Mouse (Mus musculus): ENCODE measurements around the gene Bag5. TPM values are rescaled to one million over a fixed set of nuclear protein-coding genes. Genes with fewer than 3 reads are reported as not detected.
A peak's percentile ranks its signal among the peaks of the same experiment; 100 is the strongest.

The Bag5 gene
- polyA plus RNA-seq, 1 experiment = 35.9 TPM

DNA sequence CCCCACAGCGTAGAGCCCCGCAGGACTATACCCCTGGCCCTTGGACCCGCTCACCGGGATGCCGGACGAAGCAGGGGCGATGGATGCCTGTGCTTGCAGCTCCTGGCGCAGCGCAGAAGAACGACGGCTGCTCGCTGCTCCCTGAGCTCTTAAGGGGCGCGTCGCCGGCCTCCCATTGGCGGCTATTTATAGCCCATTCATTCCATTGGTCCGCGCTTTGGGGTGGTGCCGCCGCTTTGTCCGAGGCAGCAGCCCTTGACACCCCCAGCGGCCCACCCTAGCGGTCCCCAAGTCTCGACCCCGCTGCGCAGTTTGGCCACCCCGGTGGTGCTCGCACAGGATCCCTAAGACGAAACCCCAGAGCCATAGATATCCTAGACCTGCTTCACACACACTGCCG, 40.9 kb downstream of the Bag5 start, which contains the start of gene Ckb:
Gene Ckb, minus strand, starts transcription at position 163 of the 400 bp plus-strand sequence.
- peak within 1 kb of the TSS; percentile 56 for H3K4me3 ChIP-seq (ENCODE audit: insufficient read depth, low read length)
- TF ChIP-seq POLR2A (IDR thresholded peaks at IDR 0.05; ENCODE audit: low read depth, low read length) = peak; percentile 95
- TF ChIP-seq CTCF (IDR thresholded peaks at IDR 0.05; ENCODE audit: borderline replicate concordance, insufficient read depth, low read length) = no peak
- H3K4me1 ChIP-seq (ENCODE audit: control insufficient read depth, insufficient read depth, low read length) = peaks cover 3% of the 10 kb centered on the region
- no peak within 1 kb of the TSS for H3K27ac ChIP-seq (ENCODE audit: insufficient read depth, low read length)

DNA sequence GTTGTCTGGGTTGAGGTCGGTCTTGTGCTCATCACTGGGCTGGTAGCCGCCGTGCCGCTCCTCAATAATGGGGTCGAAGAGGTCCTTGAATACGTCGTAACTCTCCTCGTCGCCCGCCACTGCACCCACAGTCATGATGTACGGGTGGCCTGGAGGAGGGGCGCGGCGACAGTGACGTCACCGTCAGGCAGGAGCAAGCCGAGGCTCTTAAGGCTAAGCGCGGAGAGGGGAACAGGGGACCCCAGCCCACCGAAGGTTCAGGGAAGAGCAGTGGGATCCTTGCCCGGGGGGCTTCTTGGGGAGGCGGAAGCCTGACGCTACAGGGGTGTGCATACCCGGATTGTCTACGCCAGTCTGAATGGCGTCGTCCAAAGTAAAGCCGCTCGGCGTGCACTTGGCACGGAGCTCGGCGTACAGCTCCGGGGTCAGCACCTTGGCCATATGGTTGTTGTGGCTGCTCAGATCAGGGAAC, 41.6 kb downstream of the Bag5 start:
- no peak overlapping the region for H3K27ac ChIP-seq (ENCODE audit: insufficient read depth, low read length)

DNA sequence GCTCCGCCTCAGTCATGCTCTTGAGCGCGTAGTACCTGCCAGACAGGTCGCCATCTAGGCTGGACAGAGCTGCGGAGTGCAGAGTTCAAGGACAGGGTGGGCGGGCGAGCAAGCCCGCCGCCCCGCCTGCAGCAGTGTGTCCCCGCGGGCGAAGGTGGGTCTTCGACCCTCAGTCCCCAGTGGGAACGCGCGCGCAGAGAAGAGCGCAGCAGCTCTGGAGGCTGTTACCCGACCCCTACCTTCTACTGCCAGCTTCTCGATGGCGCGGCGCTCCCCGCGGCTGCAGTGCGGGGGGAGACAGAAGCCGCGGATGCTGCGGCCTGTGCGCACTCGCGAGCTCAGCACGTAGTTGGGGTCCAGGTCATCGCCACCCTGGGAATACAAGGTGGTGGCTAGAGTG, 42.1 kb downstream of the Bag5 start:
- Histone ChIP-seq H3K4me3 (ENCODE audit: insufficient read depth, low read length) (peak overlapping the region; percentile 56), H3K4me1 (ENCODE audit: control insufficient read depth, insufficient read depth, low read length) (peaks cover 3% of the 10 kb centered on the region)

More for the DNA sequence above, 41.6 kb downstream of the Bag5 start:
- H3K4me1 ChIP-seq (ENCODE audit: control insufficient read depth, insufficient read depth, low read length) = peaks cover 3% of the 10 kb centered on the region
- H3K4me3 ChIP-seq (ENCODE audit: insufficient read depth, low read length) = peak overlapping the region; percentile 56
- TF ChIP-seq CTCF (IDR thresholded peaks at IDR 0.05; ENCODE audit: borderline replicate concordance, insufficient read depth, low read length) (no peak), POLR2A (IDR thresholded peaks at IDR 0.05; ENCODE audit: low read depth, low read length) (no peak)

DNA sequence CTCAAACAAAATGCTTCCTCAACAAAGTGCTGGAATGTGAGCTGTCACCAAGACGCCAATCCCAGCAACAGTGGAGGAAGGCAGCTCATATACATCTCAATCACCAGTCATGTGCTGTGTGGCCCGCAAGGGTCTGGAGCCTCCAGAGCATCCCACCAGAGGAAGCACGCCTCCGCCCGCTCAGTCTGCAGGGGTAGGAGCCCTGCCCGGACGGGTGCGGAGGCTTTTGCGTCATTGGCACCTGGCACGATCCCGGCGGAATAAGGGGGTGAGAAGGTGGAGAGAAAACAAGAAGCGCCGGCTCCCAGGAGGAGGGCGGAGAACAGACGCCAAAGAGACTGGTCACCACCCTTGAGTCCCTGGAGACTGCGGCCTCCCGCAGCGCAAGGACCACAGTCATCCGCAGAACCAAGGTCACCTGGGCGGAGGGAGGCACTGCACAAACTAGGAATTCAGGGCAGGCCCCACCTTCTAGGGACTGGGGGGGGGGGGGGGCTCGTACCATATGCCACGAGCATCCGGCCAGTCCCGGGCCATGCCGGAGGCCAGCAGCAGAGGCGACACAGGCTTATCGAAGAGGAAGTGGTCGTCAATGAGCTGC, 42.6 kb downstream of the Bag5 start:
- peak overlapping the region; percentile 56; the same call in 1 of the 2 replicates for H3K4me3 ChIP-seq (ENCODE audit: insufficient read depth, low read length)
- H3K27ac ChIP-seq (ENCODE audit: insufficient read depth, low read length) = no peak overlapping the region
- peaks cover 6% of the 10 kb centered on the region for H3K4me1 ChIP-seq (ENCODE audit: control insufficient read depth, insufficient read depth, low read length)
- TF ChIP-seq POLR2A (IDR thresholded peaks at IDR 0.05; ENCODE audit: low read depth, low read length) = no peak
- no peak for TF ChIP-seq CTCF (IDR thresholded peaks at IDR 0.05; ENCODE audit: borderline replicate concordance, insufficient read depth, low read length)

More for the DNA sequence above, 42.1 kb downstream of the Bag5 start:
- no peak for TF ChIP-seq POLR2A (IDR thresholded peaks at IDR 0.05; ENCODE audit: low read depth, low read length)
- no peak for TF ChIP-seq CTCF (IDR thresholded peaks at IDR 0.05; ENCODE audit: borderline replicate concordance, insufficient read depth, low read length)
- no peak overlapping the region for H3K27ac ChIP-seq (ENCODE audit: insufficient read depth, low read length)

DNA sequence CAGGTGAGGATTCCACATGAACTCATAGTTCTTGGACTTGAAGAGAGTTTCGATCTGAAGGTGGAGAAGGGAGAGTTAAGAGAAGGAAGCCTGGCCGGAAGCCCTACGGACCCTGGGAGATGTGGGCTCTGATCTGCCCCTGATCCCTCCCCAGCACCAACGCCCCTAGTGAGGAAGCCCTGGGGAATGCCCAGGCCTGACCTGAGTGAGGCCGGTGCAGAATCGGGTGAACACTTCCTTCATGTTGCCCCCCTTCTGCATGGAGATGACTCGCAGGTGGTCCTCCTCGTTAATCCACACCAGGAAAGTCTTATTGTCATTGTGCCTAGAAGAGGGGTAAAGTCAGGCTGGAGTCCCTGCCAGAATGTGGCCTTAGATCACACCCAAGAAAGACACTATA, 43.1 kb downstream of the Bag5 start:
- TF ChIP-seq CTCF (IDR thresholded peaks at IDR 0.05; ENCODE audit: borderline replicate concordance, insufficient read depth, low read length) (no peak), POLR2A (IDR thresholded peaks at IDR 0.05; ENCODE audit: low read depth, low read length) (no peak)
- no peak overlapping the region for H3K4me3 ChIP-seq (ENCODE audit: insufficient read depth, low read length)
- peaks cover 11% of the 10 kb centered on the region for H3K4me1 ChIP-seq (ENCODE audit: control insufficient read depth, insufficient read depth, low read length)

DNA sequence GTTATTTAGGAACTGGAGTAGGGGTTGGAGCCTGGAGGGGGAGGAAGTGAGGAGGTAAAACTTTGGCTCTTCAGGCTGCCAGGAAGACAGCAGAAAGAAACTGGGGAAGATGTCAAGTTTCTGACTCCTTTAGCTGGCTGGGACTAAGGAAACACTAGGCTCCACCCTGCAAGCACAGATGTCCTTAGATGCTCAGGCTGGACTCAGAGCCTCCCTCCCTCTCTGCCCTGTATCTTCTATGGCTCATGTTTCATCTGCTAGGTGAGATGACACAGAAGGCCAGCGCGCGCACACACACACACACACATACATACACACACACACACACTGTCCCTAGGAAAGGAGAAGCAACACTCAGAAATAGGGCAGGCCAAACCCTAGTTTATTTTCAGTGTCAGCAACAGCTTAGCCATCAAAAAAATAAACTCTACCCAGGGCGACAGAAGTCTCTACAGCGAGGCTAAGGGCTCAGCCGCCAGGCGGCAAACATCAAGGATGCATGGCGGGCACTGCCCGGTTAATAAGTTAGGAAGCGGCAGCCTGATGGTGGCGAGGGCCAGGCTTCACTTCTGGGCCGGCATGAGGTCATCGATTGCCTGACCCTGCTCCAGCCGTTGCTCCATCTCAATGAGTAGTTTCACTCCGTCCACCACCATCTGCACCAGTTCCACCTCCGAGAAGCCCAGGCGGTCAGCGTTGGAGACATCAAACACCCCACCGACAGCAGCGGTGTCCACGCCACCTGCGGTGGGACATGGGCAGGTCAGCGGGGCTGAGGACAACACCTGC, 43.9 kb downstream of the Bag5 start:
- Histone ChIP-seq H3K4me3 (ENCODE audit: insufficient read depth, low read length) (no peak overlapping the region), H3K4me1 (ENCODE audit: control insufficient read depth, insufficient read depth, low read length) (peaks cover 15% of the 10 kb centered on the region), H3K27ac (ENCODE audit: insufficient read depth, low read length) (peak overlapping the region; percentile 54)
- no peak; the same call in none of the 2 replicates for TF ChIP-seq POLR2A (IDR thresholded peaks at IDR 0.05; ENCODE audit: low read depth, low read length)
- no peak for TF ChIP-seq CTCF (IDR thresholded peaks at IDR 0.05; ENCODE audit: borderline replicate concordance, insufficient read depth, low read length)

More for the DNA sequence above, 43.1 kb downstream of the Bag5 start:
- no peak overlapping the region for H3K27ac ChIP-seq (ENCODE audit: insufficient read depth, low read length)

DNA sequence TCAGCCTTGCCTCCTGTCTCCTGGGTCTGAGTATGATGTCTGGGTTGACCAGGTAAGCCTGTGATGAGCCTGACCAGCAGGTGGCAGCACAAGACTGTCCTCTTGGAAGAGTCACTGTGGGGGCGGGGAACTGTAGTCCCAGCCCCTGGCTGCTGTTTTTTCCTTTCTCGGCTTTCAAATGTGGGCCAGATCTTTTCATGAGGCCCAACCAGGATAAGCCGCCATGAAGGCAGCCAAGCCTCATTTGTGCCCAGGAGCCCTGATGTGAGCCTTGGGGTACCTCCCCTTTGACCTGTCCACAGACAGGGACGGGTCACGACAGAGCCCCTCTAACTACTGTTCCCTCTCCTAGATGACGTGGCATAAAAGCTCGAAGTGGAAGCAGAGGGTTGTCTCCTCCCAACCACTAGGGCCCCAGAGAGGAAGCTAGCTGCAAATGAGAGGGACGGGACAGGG, 44.6 kb downstream of the Bag5 start:
- peak; percentile 96 for TF ChIP-seq CTCF (IDR thresholded peaks at IDR 0.05; ENCODE audit: borderline replicate concordance, insufficient read depth, low read length)
- TF ChIP-seq POLR2A (IDR thresholded peaks at IDR 0.05; ENCODE audit: low read depth, low read length) = peak; percentile 45
- peaks cover 19% of the 10 kb centered on the region for H3K4me1 ChIP-seq (ENCODE audit: control insufficient read depth, insufficient read depth, low read length)
- peak overlapping the region; percentile 63 for H3K27ac ChIP-seq (ENCODE audit: insufficient read depth, low read length)
- no peak overlapping the region for H3K4me3 ChIP-seq (ENCODE audit: insufficient read depth, low read length)

DNA sequence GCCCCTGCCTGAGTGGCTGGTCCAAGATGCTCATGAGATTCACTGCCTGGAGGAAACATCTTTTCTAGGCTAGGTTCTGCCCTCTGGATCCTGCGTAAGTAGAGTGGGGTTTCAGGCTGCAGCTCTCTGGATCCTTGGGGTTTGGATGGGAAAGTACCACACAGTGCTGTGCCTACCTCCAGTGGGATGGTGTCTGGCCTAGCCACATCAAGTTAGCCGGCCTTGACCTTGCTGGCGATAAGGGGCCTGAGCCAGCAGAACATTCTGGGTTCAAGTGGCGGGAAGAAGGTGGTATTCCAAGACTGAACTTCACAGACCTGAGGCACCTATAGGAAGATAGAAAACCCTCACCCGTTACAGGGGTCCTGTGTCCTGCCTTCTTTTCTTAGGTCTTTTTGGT, 45.6 kb downstream of the Bag5 start:
- no peak overlapping the region for H3K4me3 ChIP-seq (ENCODE audit: insufficient read depth, low read length)
- peaks cover 19% of the 10 kb centered on the region for H3K4me1 ChIP-seq (ENCODE audit: control insufficient read depth, insufficient read depth, low read length)
- no peak for TF ChIP-seq POLR2A (IDR thresholded peaks at IDR 0.05; ENCODE audit: low read depth, low read length)
- no peak for TF ChIP-seq CTCF (IDR thresholded peaks at IDR 0.05; ENCODE audit: borderline replicate concordance, insufficient read depth, low read length)
- H3K27ac ChIP-seq (ENCODE audit: insufficient read depth, low read length) = no peak overlapping the region

DNA sequence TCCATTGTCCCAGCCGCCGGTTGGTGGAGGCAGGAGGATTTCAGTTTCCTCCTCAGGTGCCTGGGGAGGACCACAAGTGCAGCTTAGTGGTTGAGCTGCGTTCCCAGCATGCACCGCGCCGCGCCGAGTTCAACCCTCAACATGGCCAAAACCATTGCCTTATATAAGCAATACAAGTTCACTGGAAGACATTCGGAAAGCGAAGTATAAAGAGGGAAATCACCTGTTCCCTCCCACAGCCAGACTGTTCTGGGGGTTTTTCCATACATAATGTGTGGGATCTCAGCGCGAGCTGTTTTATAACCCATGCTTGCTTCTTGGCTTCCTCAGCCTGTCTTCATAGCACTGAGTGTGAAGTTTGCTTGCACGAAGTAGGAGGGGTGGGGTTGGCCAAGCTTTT, 46.7 kb downstream of the Bag5 start:
- H3K27ac ChIP-seq (ENCODE audit: insufficient read depth, low read length) = no peak overlapping the region
- H3K4me1 ChIP-seq (ENCODE audit: control insufficient read depth, insufficient read depth, low read length) = peaks cover 19% of the 10 kb centered on the region
- H3K4me3 ChIP-seq (ENCODE audit: insufficient read depth, low read length) = no peak overlapping the region
- TF ChIP-seq POLR2A (IDR thresholded peaks at IDR 0.05; ENCODE audit: low read depth, low read length) = no peak
- TF ChIP-seq CTCF (IDR thresholded peaks at IDR 0.05; ENCODE audit: borderline replicate concordance, insufficient read depth, low read length) = no peak
